Mouse (Mus musculus) spleen, postnatal 36 days (tissue): ENCODE measurements around the gene 1700020N15Rik.
"Not testable (repeated sequence)": the region's sequence is repeated elsewhere in the genome, so short reads cannot be mapped to it uniquely, and the experiment has no call there.

Source experiments
- DNase-seq, 2 experiments: peaks; one replicate each; pipeline ENCODE4 v3.0.0; 2022; ENCODE audit warnings: low spot score in 2 of 2, mixed read lengths in 1 of 2

Gene 1700020N15Rik

GRCm38 (mm10) chrX:69945000-69945399, at the start of gene 1700020N15Rik:
TSS of gene 1700020N15Rik (plus strand) at chrX:69945300.
- DNase-seq = not testable (repeated sequence)

- no peak for DNase-seq
Observed at GRCm38 (mm10) chrX:69976790-69977579, 31.9 kb downstream of the 1700020N15Rik start.
